ENCODE assay signal across 8 mouse cellular contexts in the genomic region with DNA sequence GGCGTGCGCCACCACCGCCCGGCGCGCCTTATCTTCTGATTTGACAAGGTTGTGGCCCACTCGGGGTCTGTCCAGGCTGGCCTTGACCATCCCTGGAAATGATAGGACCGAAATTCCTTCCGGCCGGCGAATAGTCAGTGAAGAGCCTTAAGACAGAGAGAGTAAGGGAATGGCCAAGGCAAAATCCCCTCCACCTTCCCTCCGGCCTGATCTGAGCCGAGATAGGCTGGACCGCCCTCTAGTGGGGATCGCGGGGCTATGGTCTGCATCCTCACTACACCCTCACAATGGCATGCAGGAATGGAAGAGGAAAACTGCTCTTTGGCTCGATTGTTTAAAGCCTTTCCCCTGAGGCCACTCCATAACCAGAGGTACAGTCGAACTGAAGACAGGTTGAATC. TPM values are rescaled to one million over a fixed set of nuclear protein-coding genes. Genes with fewer than 3 reads are reported as not detected.
DNase-seq lines count a peak whose midpoint lies in the region; ATAC-seq and TF ChIP-seq lines count a peak whose summit lies in the region.

No protein-coding gene starts in this region.

- peak; percentile 92 for TF ChIP-seq CTCF in midbrain, postnatal 0 days (IDR thresholded peaks at IDR 0.05)

- ATAC-seq in embryonic facial prominence, embryonic 12.5 days (ENCODE audit: insufficient number of reproducible peaks, insufficient read depth, low FRiP score, low TSS enrichment), result 0 out of 2 replicates have a peak, but pooled peaks have one; percentile 17
- ATAC-seq in midbrain, postnatal 0 days (ENCODE audit: low FRiP score), result peak; percentile 47; the same call in 1 of the 2 replicates

- DNase-seq in urinary bladder, adult 18-20 months (ENCODE audit: low spot score in 2 of 2), result peak; percentile 60 to 72
- no peak for DNase-seq in urinary bladder, postnatal 10 days (ENCODE audit: low spot score)
- DNase-seq in heart, adult 8-10 months (ENCODE audit: low spot score), result peak; percentile 86
- DNase-seq in kidney, adult 8-10 months, result peak; percentile 72 to 82
- peak; percentile 87 for DNase-seq in liver
- DNase-seq in midbrain, postnatal 0 days (ENCODE audit: low spot score), result peak; percentile 81
- peak; percentile 81 to 90 for DNase-seq in spleen, postnatal 4 days (ENCODE audit: low spot score in 2 of 2)

- no peak overlapping the region for H3K9ac ChIP-seq in embryonic facial prominence, embryonic 12.5 days
- H3K9ac ChIP-seq in midbrain, postnatal 0 days (replicated peaks; ENCODE audit: low read length, poor library complexity, severe bottlenecking), result no peak overlapping the region

- peak overlapping the region; percentile 88 for H3K4me2 ChIP-seq in embryonic facial prominence, embryonic 12.5 days (replicated peaks)
- peak overlapping the region; percentile 69 for H3K4me2 ChIP-seq in midbrain, postnatal 0 days (ENCODE audit: low read depth, low read length, poor library complexity, severe bottlenecking)

- H3K36me3 ChIP-seq in embryonic facial prominence, embryonic 12.5 days, result no peaks in the 10 kb centered on the region
- H3K36me3 ChIP-seq in midbrain, postnatal 0 days (ENCODE audit: insufficient read depth, low read length), result 0 out of 2 replicates have a peak, but pooled peaks cover 3% of the 10 kb centered on the region

- WGBS in embryonic facial prominence, embryonic 12.5 days, result 3% methylated on average over 18 of the region's 18 CpGs
- 7% methylated on average over 18 of the region's 18 CpGs for WGBS in midbrain, postnatal 0 days

- H3K4me3 ChIP-seq in embryonic facial prominence, embryonic 12.5 days, result peak overlapping the region; percentile 87
- peak overlapping the region; percentile 67 for H3K4me3 ChIP-seq in midbrain, postnatal 0 days (ENCODE audit: low read depth, low read length)

- no peaks in the 10 kb centered on the region for H3K27me3 ChIP-seq in embryonic facial prominence, embryonic 12.5 days
- 0 out of 2 replicates have a peak, but pooled peaks cover 4% of the 10 kb centered on the region for H3K27me3 ChIP-seq in midbrain, postnatal 0 days (ENCODE audit: insufficient read depth, low read length)

- no peaks in the 10 kb centered on the region for H3K9me3 ChIP-seq in embryonic facial prominence, embryonic 12.5 days
- no peaks in the 10 kb centered on the region for H3K9me3 ChIP-seq in midbrain, postnatal 0 days (ENCODE audit: low read length)

- H3K27ac ChIP-seq in embryonic facial prominence, embryonic 12.5 days, result peak overlapping the region; percentile 98
- H3K27ac ChIP-seq in midbrain, postnatal 0 days (ENCODE audit: low read depth, low read length), result no peak overlapping the region; the same call in 1 of the 2 replicates

- peaks cover 36% of the 10 kb centered on the region for H3K4me1 ChIP-seq in embryonic facial prominence, embryonic 12.5 days
- peaks cover 6% of the 10 kb centered on the region for H3K4me1 ChIP-seq in midbrain, postnatal 0 days (ENCODE audit: insufficient read depth, low read length)

RNA-seq across cellular contexts. Expression of gene Inka1, which starts 0.7 kb away (rescaled TPM):
- polyA plus RNA-seq in embryonic facial prominence, embryonic 12.5 days (2016; fragmentation: Nextera tagmentation; extraction: Ambion mirVana), result 97.0 and 98.9 TPM in 2 replicates
- total RNA-seq in heart, adult 8-10 months (2022), result 1 to 10 TPM; 6.0 to 9.5 (median 9.0) TPM
- total RNA-seq in midbrain, postnatal 0 days (2014; rRNA removed), result 12.3 and 14.8 TPM in 2 replicates
- 16.2 and 18.1 TPM in 2 replicates for polyA plus RNA-seq in midbrain, postnatal 0 days (2015; fragmentation: Nextera tagmentation; extraction: Ambion mirVana)

RNA-seq across cellular contexts. Expression of gene Gm20661, which starts 3.5 kb away (rescaled TPM):
- 8.8 and 11.0 TPM in 2 replicates for polyA plus RNA-seq in embryonic facial prominence, embryonic 12.5 days (2016; fragmentation: Nextera tagmentation; extraction: Ambion mirVana)
- under 1 TPM in 1 of 4 experiments, not detected in 3; 0.25 TPM for total RNA-seq in heart, adult 8-10 months (2022)
- 0.55 TPM in 1 of 2 replicates, not detected in the other for total RNA-seq in midbrain, postnatal 0 days (2014; rRNA removed)
- 0.33 and 0.48 TPM in 2 replicates for polyA plus RNA-seq in midbrain, postnatal 0 days (2015; fragmentation: Nextera tagmentation; extraction: Ambion mirVana)

RNA-seq across cellular contexts. Expression of gene Cdhr4, which starts 5.9 kb away (rescaled TPM):
- 14.6 and 16.2 TPM in 2 replicates for polyA plus RNA-seq in embryonic facial prominence, embryonic 12.5 days (2016; fragmentation: Nextera tagmentation; extraction: Ambion mirVana)
- under 1 TPM in 3 of 4 experiments, not detected in 1; 0.17 to 0.41 (median 0.19) TPM for total RNA-seq in heart, adult 8-10 months (2022)
- 0.42 and 5.6 TPM in 2 replicates for total RNA-seq in midbrain, postnatal 0 days (2014; rRNA removed)
- 0.59 and 1.1 TPM in 2 replicates for polyA plus RNA-seq in midbrain, postnatal 0 days (2015; fragmentation: Nextera tagmentation; extraction: Ambion mirVana)

RNA-seq across cellular contexts. Expression of gene Gm20662, which starts 9.8 kb away (rescaled TPM):
- polyA plus RNA-seq in embryonic facial prominence, embryonic 12.5 days (2016; fragmentation: Nextera tagmentation; extraction: Ambion mirVana), result 0.51 and 0.85 TPM in 2 replicates
- total RNA-seq in heart, adult 8-10 months (2022), result not detected
- 3.6 TPM in 1 of 2 replicates, not detected in the other for total RNA-seq in midbrain, postnatal 0 days (2014; rRNA removed)
- polyA plus RNA-seq in midbrain, postnatal 0 days (2015; fragmentation: Nextera tagmentation; extraction: Ambion mirVana), result 0.31 TPM in 1 of 2 replicates, not detected in the other

RNA-seq across cellular contexts. Expression of gene Uba7, which starts 11.1 kb away (rescaled TPM):
- polyA plus RNA-seq in embryonic facial prominence, embryonic 12.5 days (2016; fragmentation: Nextera tagmentation; extraction: Ambion mirVana), result 24.6 and 25.0 TPM in 2 replicates
- total RNA-seq in heart, adult 8-10 months (2022), result 10 to 100 TPM in 3 of 4 experiments, 1 to 10 TPM in 1; 8.8 to 20.8 (median 13.5) TPM
- total RNA-seq in midbrain, postnatal 0 days (2014; rRNA removed), result 1.9 and 4.2 TPM in 2 replicates
- polyA plus RNA-seq in midbrain, postnatal 0 days (2015; fragmentation: Nextera tagmentation; extraction: Ambion mirVana), result 5.0 and 5.7 TPM in 2 replicates
